Mouse (Mus musculus) olfactory bulb, adult 2 months (tissue): ENCODE data around the gene Gm10401. TPM values are rescaled to one million over a fixed set of nuclear protein-coding genes. Genes with fewer than 3 reads are reported as not detected.

Experiments used
- H3K27ac ChIP-seq: fragments of 200-500 bp; 2 replicates; pipeline ENCODE4 v1.5.1; 2012; ENCODE audit warnings: low read depth, low read length; ENCODE audit not compliant: insufficient read depth
- H3K4me1 ChIP-seq: fragments of 200-500 bp; 2 replicates; pipeline ENCODE4 v1.6.1; 2012; ENCODE audit warnings: low read length; ENCODE audit not compliant: control insufficient read depth, insufficient read depth
- H3K4me3 ChIP-seq: fragments of 200-500 bp; 2 replicates; pipeline ENCODE4 v1.5.1; 2012; ENCODE audit warnings: mild to moderate bottlenecking, low read depth, low read length, moderate library complexity; ENCODE audit not compliant: insufficient read depth
- CTCF ChIP-seq: fragments of 200-500 bp; IDR thresholded peaks from 2 replicates; pipeline ENCODE4 v1.5.1; 2012; ENCODE audit warnings: low read depth, mild to moderate bottlenecking, low read length, moderate library complexity; ENCODE audit not compliant: insufficient read depth
- POLR2A ChIP-seq: fragments of 200-500 bp; IDR thresholded peaks from 2 replicates; pipeline ENCODE4 v1.6.1; 2012; ENCODE audit warnings: mild to moderate bottlenecking, low read depth, low read length, moderate library complexity; ENCODE audit not compliant: insufficient read depth
- WGBS: fragments of 180-500 bp; shearing (Covaris S2); methylation state at CpG from one replicate; pipeline ENCODE4 v1.1.7; 2018; 5-methylcytosine and 5-hydroxymethylcytosine counted together
- polyA plus RNA-seq: library from polyadenylated mRNA; stranded (reverse); fragments of >200 nt; gene quantifications from 2 replicates; pipeline ENCODE4 v1.2.4, GENCODE M21; 2012; ENCODE audit warnings: low replicate concordance; ENCODE audit not compliant: missing spikeins, insufficient read depth, insufficient read length

Gm10401 gene
- polyA plus RNA-seq, 1 experiment: not detected

DNA sequence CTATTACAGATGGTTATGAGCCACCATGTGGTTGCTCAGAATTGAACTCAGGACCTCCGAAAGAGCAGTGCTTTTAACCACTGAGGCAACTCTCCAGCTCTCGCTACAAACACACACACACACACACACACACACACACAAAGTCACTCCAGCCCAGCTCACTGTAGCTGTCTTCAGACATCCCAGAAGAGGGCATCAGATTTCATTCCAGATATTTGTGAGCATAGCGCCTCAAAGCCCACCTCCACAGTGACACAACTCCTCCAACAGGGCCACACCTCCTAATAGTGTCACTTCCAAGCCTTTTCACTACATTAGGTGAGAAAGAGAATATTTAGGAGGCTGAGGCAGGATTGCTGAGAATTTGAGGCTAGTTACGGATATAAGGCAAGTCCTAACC, 41.0 kb upstream of the Gm10401 start:
- no peak overlapping the region for H3K27ac ChIP-seq
- WGBS: 87% methylated on average over 4 of the region's 4 CpGs
- H3K4me1 ChIP-seq: peaks cover 12% of the 10 kb centered on the region
- H3K4me3 ChIP-seq: no peak overlapping the region
- no peak for TF ChIP-seq CTCF
- no peak for TF ChIP-seq POLR2A

DNA sequence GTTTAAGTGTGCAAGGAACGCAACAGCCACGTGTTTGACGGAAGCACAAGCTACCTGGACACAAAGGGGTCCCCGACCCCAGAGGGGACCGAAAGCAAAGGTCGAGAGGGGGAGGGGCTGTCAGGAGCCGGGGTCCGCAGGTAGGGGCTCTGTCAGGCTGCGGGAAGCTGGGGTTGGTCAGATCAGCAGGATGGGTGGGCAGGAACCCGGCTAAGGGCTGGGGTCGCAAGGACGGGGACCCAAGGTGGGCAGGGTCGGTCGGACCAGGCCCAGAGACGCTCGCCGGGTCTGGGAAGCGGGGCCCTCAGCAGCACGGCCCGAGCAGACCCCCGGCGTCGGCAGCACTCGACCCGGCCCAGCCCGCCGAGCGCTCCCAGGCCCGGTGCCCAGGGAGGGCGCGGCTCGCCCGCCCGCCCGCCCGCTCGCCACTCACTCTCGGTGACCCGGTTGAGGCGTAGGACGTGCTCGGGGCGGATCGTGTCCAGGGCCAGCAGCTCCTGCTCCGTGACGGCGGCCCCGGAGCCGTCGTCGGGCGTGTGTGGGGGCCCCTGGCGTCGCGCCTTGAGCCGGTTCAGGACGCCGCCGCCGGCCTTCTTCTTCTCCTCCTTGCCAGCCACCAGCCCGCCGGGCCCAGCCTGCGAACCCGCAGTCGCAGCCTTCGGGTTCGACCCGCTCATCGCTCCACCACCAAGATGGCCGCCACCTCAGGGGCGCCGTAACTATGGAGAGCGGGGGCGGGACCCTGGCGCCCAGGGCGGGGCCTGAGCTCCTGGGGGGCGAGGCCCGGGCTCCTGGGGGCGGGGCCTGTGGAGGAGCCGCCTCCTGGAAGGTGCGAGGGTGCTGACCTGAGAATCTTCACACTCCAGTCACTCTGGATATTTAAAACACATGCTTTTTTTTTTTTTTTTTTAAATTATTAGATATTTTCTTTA, 36.4 kb upstream of the Gm10401 start, which contains the start of gene Unc119b:
Unc119b (minus strand) TSS at position 742 of the 932 bp plus-strand sequence.
- peaks cover 11% of the 10 kb centered on the region for H3K4me1 ChIP-seq
- under 1% methylated on average over 79 of the region's 81 CpGs for WGBS
- peak within 1 kb of the TSS; percentile 75 for H3K4me3 ChIP-seq
- no peak within 1 kb of the TSS for H3K27ac ChIP-seq
- TF ChIP-seq CTCF: no peak
- peak; percentile 76 for TF ChIP-seq POLR2A

DNA sequence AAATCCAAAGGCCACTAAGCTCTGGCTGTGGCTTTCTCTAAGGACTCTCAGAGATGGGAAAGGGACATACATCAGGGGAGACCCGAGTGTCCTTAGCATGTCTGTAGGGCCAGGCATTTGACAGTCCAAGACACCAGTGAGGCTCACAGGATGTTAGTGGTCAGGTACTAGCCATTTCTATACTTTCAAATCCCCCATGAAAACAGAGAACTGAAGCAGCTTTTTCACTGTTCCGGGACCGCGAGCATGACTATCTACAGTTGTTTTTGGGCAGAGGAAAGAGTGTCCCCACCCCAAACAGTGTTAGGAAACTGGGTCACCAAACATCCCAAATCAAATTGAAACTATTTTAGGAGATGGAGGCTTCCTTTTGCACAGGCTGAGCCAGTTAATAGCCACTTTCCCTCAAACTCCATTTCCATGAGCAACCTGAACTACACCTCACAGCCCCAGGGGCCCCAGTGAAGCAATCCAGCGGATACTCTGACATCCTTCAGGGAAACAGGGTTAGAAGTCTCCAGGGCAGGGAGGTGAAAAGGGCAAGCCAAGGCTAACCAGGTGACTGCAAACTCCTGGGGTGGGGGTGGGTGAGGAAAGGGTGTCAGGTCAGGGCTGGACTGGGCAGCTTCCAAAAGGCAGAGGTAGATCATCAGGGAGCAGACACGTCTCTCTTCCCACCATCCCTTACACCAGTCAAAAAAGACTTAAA, 35.4 kb upstream of the Gm10401 start:
- 41% methylated on average over 6 of the region's 6 CpGs for WGBS
- Histone ChIP-seq H3K4me3 (peak overlapping the region; percentile 75), H3K27ac (no peak overlapping the region), H3K4me1 (peaks cover 11% of the 10 kb centered on the region)
- TF ChIP-seq CTCF: no peak
- no peak for TF ChIP-seq POLR2A

DNA sequence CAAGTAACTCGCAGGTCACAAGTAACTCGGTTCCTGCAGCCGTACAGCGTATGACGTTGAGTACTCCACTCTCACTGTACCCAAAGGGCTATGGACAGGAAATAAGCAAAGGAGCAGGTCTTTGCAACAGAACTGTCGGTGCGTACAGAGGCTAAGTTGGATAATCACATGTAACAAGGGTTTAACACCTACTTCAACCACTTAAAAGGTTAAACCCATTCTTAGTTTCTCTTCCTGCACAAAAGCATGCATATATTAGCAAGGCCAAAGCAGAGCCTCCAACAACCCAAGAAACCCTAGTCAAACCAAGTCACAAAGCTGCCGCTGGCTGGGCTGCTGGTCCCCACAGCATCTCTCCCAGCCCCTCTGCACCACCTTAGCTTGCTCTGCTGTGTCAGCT, 34.4 kb upstream of the Gm10401 start:
- TF ChIP-seq POLR2A (no peak), CTCF (no peak)
- H3K27ac ChIP-seq: no peak overlapping the region
- 89% methylated on average over 8 of the region's 8 CpGs for WGBS
- peaks cover 11% of the 10 kb centered on the region for H3K4me1 ChIP-seq
- no peak overlapping the region for H3K4me3 ChIP-seq

DNA sequence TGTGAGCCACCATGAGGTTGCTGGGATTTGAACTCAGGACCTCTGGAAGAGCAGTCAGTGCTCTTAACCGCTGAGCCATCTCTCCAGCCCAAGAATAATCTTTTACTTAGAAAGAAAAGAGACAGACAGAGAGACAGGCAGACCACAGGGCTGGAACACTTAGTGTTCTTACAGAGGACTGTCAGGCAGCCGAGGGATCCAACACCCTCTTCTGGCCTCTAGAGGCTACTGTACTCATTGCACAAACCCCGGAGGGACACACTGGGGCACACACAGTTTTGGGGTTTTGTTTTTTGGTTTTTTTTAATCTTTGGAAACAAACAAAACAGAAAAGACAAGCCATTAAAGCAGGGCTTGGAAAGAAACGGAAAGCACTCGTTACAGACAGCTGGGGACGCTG, 31.2 kb upstream of the Gm10401 start:
- 81% methylated on average over 6 of the region's 6 CpGs for WGBS
- Histone ChIP-seq H3K4me3 (no peak overlapping the region), H3K27ac (no peak overlapping the region), H3K4me1 (peaks cover 24% of the 10 kb centered on the region)
- no peak for TF ChIP-seq POLR2A
- no peak for TF ChIP-seq CTCF

DNA sequence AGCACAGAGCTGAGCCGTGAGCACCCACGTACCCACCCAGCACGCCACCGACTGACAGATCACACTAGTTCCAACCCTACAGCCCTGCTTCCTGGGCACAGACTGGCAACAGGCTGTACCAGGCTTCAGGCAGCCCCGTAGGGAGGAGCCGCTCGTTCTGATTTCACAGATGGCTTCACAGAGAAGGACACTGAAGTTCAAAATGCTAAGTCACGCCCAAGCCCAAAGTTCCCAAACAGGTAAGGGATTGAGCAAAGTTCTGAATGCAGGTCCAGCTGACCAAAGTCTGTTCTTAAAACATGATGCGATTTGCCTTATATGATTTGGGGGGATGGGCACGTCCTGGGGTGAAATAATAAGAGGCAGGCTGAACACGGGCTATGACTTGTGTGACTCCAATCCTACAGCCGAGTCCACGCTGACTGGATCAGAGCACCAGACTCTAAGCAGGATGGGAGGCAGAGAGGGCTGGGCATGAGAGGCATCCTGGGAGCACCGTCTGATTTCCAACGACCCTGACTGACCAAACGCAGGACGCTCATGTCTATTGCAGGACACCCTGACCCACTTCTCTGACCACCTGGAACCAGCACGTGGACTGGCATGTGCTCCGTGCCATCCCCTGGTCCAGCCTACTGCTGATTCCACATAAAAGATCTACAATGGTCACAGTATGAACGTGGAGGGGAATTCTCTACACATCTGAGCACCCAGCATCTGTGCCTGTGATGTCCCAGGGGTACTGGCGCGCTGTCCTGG, 29.5 kb upstream of the Gm10401 start:
- H3K4me3 ChIP-seq: no peak overlapping the region
- WGBS: 92% methylated on average over 22 of the region's 22 CpGs
- H3K27ac ChIP-seq: no peak overlapping the region
- H3K4me1 ChIP-seq: peaks cover 15% of the 10 kb centered on the region
- TF ChIP-seq POLR2A (no peak), CTCF (no peak)

DNA sequence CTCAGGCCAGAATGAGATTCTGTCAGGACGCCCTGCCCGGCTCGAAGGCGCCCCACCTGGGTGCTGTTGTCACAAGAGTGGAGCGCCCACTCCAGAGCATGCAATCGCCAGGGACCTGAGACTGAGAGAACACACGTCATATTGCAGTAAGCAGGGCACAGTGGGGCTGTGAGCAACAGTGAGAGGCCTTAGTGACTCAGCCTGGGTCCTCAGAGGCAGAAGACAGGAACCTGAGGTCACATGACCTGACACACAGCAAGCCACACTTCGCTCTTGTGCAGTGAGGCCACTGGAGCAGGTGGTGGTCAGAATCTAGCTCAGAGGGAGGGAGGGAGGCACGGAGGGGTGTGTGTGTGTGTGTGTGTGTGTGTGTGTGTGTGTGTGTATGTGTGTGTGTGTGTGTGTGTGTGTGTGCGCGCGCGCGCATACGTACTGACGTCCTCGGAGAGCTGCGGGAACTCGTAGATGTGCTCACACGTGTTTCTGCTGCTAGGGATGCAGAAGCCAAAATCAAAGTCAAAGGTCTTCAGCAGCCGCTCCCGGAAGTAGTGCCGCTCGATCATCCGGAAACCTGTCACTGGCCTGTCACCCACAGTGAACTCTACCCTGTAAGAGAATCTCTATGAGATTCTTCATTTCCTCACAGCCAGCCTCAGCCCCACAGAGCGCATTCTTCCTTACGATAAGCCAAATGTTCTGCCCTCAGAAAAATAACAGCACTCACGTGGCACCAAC, 28.6 kb upstream of the Gm10401 start:
- TF ChIP-seq POLR2A: no peak
- TF ChIP-seq CTCF: no peak
- Histone ChIP-seq H3K4me3 (no peak overlapping the region), H3K4me1 (peaks cover 14% of the 10 kb centered on the region), H3K27ac (no peak overlapping the region)
- 89% methylated on average over 28 of the region's 28 CpGs for WGBS

DNA sequence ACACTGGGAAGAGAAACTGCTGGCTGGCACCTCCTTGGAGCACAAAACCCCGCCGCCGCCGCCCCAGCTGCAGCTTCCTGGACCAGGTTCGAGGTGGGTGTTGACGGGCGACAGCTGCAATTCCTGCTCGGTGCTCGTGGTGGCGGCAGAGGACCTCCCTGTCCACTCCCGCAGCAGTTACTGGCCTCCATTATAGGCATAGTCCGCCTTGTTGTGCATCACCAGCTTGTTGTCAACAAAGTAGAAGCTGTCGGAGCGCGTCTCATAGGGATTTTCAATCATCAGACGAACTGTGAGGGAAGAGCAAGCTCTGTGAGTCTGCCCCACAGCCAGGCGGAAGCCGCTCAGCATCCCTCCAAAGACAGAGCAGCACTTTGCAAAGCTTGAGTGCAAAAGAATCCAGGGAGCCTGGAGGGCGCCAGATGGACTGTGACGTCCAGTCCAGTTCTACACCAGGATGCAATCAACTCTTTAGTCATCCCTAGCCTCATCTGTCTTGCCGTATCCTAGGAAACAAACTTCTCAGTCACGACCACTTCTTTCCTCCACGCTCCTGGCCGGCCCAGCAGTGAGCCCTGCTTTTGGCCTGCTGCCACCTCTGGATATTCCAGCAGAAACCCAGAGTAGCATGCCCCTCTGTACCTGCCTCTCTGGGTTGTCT, 27.2 kb upstream of the Gm10401 start:
- TF ChIP-seq CTCF: peak; percentile 87
- TF ChIP-seq POLR2A: no peak
- WGBS: 14% methylated on average over 24 of the region's 24 CpGs
- Histone ChIP-seq H3K4me1 (peaks cover 14% of the 10 kb centered on the region), H3K4me3 (no peak overlapping the region), H3K27ac (no peak overlapping the region)
